8 mouse cellular contexts compared by ENCODE assay signal in the genomic region with DNA sequence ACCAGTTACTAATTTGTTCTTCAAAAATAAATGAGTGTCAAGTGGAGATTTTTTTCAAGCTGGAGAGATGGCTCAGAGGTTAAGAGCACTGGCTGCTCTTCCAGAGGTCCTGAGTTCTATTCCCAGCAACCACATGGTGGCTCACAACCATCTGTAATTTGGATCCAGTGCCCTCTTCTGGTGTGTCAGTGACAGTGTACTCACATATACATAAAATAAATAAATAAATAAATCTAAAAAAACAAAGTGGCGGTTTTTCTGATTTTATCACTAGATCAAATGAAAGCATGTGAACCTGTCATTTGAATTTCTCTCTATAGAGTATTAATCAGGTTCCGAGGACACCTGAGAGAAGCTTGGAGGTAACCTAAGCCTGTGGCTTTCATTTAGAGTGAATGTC. TPM values are rescaled to one million over a fixed set of nuclear protein-coding genes. Genes with fewer than 3 reads are reported as not detected.
DNase-seq lines count a peak whose midpoint lies in the region; ATAC-seq and TF ChIP-seq lines count a peak whose summit lies in the region.
"Had no signal": no experiment of that assay in that cellular context is flagged by ENCODE, and none has a peak within 500 bp of the region (broad histone marks: within the 10 kb centered on the region; RNA-seq: fewer than 3 reads in every experiment).

No protein-coding gene starts in this region.

- no peaks in the 10 kb centered on the region for H3K9me3 ChIP-seq in heart, embryonic 16.5 days (replicated peaks; ENCODE audit: control insufficient read depth, low read length)
- no peaks in the 10 kb centered on the region for H3K9me3 ChIP-seq in lung, postnatal 0 days (ENCODE audit: low read length)
- no peaks in the 10 kb centered on the region for H3K9me3 ChIP-seq in liver, embryonic 15.5 days (replicated peaks)
- H3K9me3 ChIP-seq in stomach, embryonic 16.5 days (replicated peaks; ENCODE audit: control insufficient read depth, low read length) = no peaks in the 10 kb centered on the region
- H3K9me3 ChIP-seq: heart, embryonic 12.5 days had no signal

- H3K27me3 ChIP-seq in heart, embryonic 16.5 days (ENCODE audit: control insufficient read depth, insufficient read depth, low read length) = no peaks in the 10 kb centered on the region
- H3K27me3 ChIP-seq in lung, postnatal 0 days (replicated peaks; ENCODE audit: insufficient read depth, low read length) = no peaks in the 10 kb centered on the region
- H3K27me3 ChIP-seq in liver, embryonic 15.5 days = no peaks in the 10 kb centered on the region
- no peaks in the 10 kb centered on the region for H3K27me3 ChIP-seq in stomach, embryonic 16.5 days (ENCODE audit: control insufficient read depth, insufficient read depth, low read length)
- H3K27me3 ChIP-seq: heart, embryonic 12.5 days had no signal

- H3K27ac ChIP-seq in heart, embryonic 16.5 days (ENCODE audit: low read length) = no peak overlapping the region
- no peak overlapping the region for H3K27ac ChIP-seq in lung, postnatal 0 days (ENCODE audit: low read length)
- H3K27ac ChIP-seq in liver, embryonic 15.5 days (replicated peaks) = no peak overlapping the region
- no peak overlapping the region for H3K27ac ChIP-seq in stomach, embryonic 16.5 days (ENCODE audit: low read length)

- no peak for TF ChIP-seq EP300 in lung, postnatal 0 days (IDR thresholded peaks at IDR 0.05)

- peak; percentile 39 for TF ChIP-seq CTCF in lung, postnatal 0 days (IDR thresholded peaks at IDR 0.05)

- peaks cover 13% of the 10 kb centered on the region; the same call in 1 of the 2 replicates for H3K36me3 ChIP-seq in heart, embryonic 16.5 days (ENCODE audit: control insufficient read depth, insufficient read depth)
- no peaks in the 10 kb centered on the region for H3K36me3 ChIP-seq in lung, postnatal 0 days (ENCODE audit: insufficient read depth, low read length)
- H3K36me3 ChIP-seq in liver, embryonic 15.5 days (replicated peaks) = no peaks in the 10 kb centered on the region
- no peaks in the 10 kb centered on the region; the same call in 1 of the 2 replicates for H3K36me3 ChIP-seq in stomach, embryonic 16.5 days (ENCODE audit: control insufficient read depth, insufficient read depth, low read length)

- H3K4me3 ChIP-seq in heart, embryonic 16.5 days (ENCODE audit: low read length) = no peak overlapping the region
- H3K4me3 ChIP-seq in lung, postnatal 0 days (ENCODE audit: low read depth, low read length) = no peak overlapping the region
- no peak overlapping the region for H3K4me3 ChIP-seq in liver, embryonic 15.5 days (replicated peaks)
- H3K4me3 ChIP-seq in stomach, embryonic 16.5 days (replicated peaks; ENCODE audit: low read length) = no peak overlapping the region

- no peak for DNase-seq in heart, postnatal 14 days
- DNase-seq in lung, postnatal 0 days (ENCODE audit: low spot score) = no peak
- DNase-seq in lung, postnatal 4 days = no peak
- no peak for DNase-seq in adrenal gland, postnatal 14 days

- intact Hi-C loops in heart, postnatal 14 days (cut with DNase I) = loop anchor here (2.0 to 10.0 kb wide), 3 partner anchors 17 to 533 kb away; a partner anchor contains a TSS

- H3K4me2 ChIP-seq in heart, embryonic 16.5 days (ENCODE audit: low read depth, low read length) = peak overlapping the region; percentile 70
- no peak overlapping the region; the same call in 1 of the 2 replicates for H3K4me2 ChIP-seq in lung, postnatal 0 days (replicated peaks; ENCODE audit: low read depth, low read length)
- H3K4me2 ChIP-seq in liver, embryonic 15.5 days = peak overlapping the region; percentile 87; the same call in 1 of the 2 replicates
- H3K4me2 ChIP-seq in stomach, embryonic 16.5 days (ENCODE audit: low read depth, low read length) = peak overlapping the region; percentile 81; the same call in 1 of the 2 replicates

- H3K9ac ChIP-seq in heart, embryonic 16.5 days (ENCODE audit: low read length) = no peak overlapping the region
- no peak overlapping the region for H3K9ac ChIP-seq in lung, postnatal 0 days (replicated peaks; ENCODE audit: low read depth)
- no peak overlapping the region for H3K9ac ChIP-seq in liver, embryonic 15.5 days
- no peak overlapping the region for H3K9ac ChIP-seq in stomach, embryonic 16.5 days (ENCODE audit: low read length)

- H3K4me1 ChIP-seq in heart, embryonic 16.5 days (ENCODE audit: control insufficient read depth, insufficient read depth, low read length) = peaks cover 7% of the 10 kb centered on the region
- H3K4me1 ChIP-seq in lung, postnatal 0 days (ENCODE audit: insufficient read depth, low read depth, low read length) = no peaks in the 10 kb centered on the region
- H3K4me1 ChIP-seq in liver, embryonic 15.5 days (replicated peaks) = peaks cover 16% of the 10 kb centered on the region
- H3K4me1 ChIP-seq in stomach, embryonic 16.5 days (ENCODE audit: control insufficient read depth, insufficient read depth, low read length) = 0 out of 2 replicates have a peak, but pooled peaks cover 5% of the 10 kb centered on the region

- WGBS in heart, embryonic 16.5 days = 87% methylated on average over 2 of the region's 2 CpGs
- WGBS in lung, postnatal 0 days = 93% methylated on average over 2 of the region's 2 CpGs
- 70% methylated on average over 2 of the region's 2 CpGs for WGBS in liver, embryonic 15.5 days (ENCODE audit: insufficient replicate concordance)
- 90% methylated on average over 2 of the region's 2 CpGs for WGBS in stomach, embryonic 16.5 days

- ATAC-seq in heart, embryonic 16.5 days (replicated peaks; ENCODE audit: extremely low read depth, insufficient read depth, low FRiP score) = no peak
- no peak for ATAC-seq in lung, postnatal 0 days
- ATAC-seq in liver, embryonic 15.5 days (ENCODE audit: insufficient read depth) = no peak
- ATAC-seq in stomach, embryonic 16.5 days (ENCODE audit: insufficient read depth, low FRiP score) = no peak

RNA-seq across cellular contexts. Expression of a gene that starts 1.1 kb away (rescaled TPM):
- 12.4 and 13.1 TPM in 2 replicates for polyA plus RNA-seq in heart, embryonic 16.5 days (2015; fragmentation: Nextera tagmentation; extraction: Ambion mirVana)
- 1 to 10 TPM; 8.6 to 9.7 TPM for total RNA-seq in heart, postnatal 14 days (2021)
- 21.6 and 23.0 TPM in 2 replicates for polyA plus RNA-seq in lung, postnatal 0 days (2015; fragmentation: Nextera tagmentation; extraction: Ambion mirVana)
- polyA plus RNA-seq in liver, embryonic 15.5 days (2015; fragmentation: Nextera tagmentation; extraction: Ambion mirVana) = 2.9 and 3.2 TPM in 2 replicates
- polyA plus RNA-seq in stomach, embryonic 16.5 days (2015; fragmentation: Nextera tagmentation; extraction: Ambion mirVana) = 11.7 and 12.5 TPM in 2 replicates
- total RNA-seq in adrenal gland, postnatal 14 days (2021) = 16.7 and 18.4 TPM in 2 replicates

RNA-seq across cellular contexts. Expression of a gene that starts 17.3 kb away (rescaled TPM):
- 22.7 and 23.2 TPM in 2 replicates for polyA plus RNA-seq in heart, embryonic 16.5 days (2015; fragmentation: Nextera tagmentation; extraction: Ambion mirVana)
- total RNA-seq in heart, postnatal 14 days (2021) = 10 to 100 TPM; 24.5 to 26.5 TPM
- polyA plus RNA-seq in lung, postnatal 0 days (2015; fragmentation: Nextera tagmentation; extraction: Ambion mirVana) = 21.7 and 23.4 TPM in 2 replicates
- 6.6 and 6.7 TPM in 2 replicates for polyA plus RNA-seq in liver, embryonic 15.5 days (2015; fragmentation: Nextera tagmentation; extraction: Ambion mirVana)
- 38.7 and 39.3 TPM in 2 replicates for polyA plus RNA-seq in stomach, embryonic 16.5 days (2015; fragmentation: Nextera tagmentation; extraction: Ambion mirVana)
- total RNA-seq in adrenal gland, postnatal 14 days (2021) = 49.0 and 52.0 TPM in 2 replicates

RNA-seq across cellular contexts. Expression of a gene that starts 47.9 kb away (rescaled TPM):
- polyA plus RNA-seq in heart, embryonic 16.5 days (2015; fragmentation: Nextera tagmentation; extraction: Ambion mirVana) = 323 and 384 TPM in 2 replicates
- 100 to 1,000 TPM; 531 to 576 TPM for total RNA-seq in heart, postnatal 14 days (2021)
- polyA plus RNA-seq in lung, postnatal 0 days (2015; fragmentation: Nextera tagmentation; extraction: Ambion mirVana) = 64.8 and 87.0 TPM in 2 replicates
- polyA plus RNA-seq in liver, embryonic 15.5 days (2015; fragmentation: Nextera tagmentation; extraction: Ambion mirVana) = 21.5 and 25.7 TPM in 2 replicates
- 232 and 251 TPM in 2 replicates for polyA plus RNA-seq in stomach, embryonic 16.5 days (2015; fragmentation: Nextera tagmentation; extraction: Ambion mirVana)
- total RNA-seq in adrenal gland, postnatal 14 days (2021) = 162 and 172 TPM in 2 replicates
